ENCODE assay signal across 8 mouse cellular contexts in the genomic region with DNA sequence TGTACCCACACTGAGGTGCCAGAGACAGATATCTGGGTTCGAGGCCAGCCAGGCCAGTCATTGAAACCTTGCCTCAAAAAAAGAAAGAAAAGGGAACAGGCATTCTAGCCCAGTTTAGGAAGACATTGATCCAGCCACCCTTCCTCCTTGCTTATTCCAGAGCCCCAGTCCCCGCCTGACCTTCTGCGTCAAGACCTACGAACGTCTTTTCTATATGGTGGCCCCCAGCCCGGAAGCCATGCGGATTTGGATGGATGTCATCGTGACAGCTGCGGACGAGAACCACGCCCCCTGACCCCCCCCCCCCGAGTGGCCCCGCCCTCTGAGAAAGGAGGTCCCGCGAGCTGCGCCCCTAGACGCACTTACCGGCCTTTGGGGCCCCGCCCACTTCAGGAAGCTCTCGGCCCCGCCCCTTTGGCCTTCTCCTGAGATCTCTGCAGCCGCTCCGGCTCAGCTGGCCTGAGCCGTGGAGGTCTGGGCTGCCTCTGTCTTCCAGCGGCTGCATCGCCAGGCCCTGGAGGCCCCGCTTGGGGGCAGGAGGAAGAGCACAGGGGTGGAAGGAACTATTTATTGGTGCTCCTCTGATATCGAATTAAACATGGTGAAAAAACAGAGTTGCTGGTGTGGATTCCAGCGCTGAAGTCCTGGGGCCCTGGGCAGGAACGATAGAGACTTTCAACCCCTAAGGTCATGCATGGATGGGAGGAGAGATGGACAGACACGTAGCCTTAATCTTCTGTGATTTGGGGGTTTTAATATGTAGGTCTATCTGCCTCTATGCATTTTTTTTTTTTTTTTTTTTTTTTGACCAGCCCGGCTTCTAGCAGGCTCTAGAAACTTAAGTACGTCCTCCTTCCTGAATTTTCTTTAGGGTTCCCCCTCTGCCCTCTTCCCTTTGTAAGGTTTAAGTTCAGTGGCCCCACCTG. TPM values are rescaled to one million over a fixed set of nuclear protein-coding genes. Genes with fewer than 3 reads are reported as not detected.
DNase-seq lines count a peak whose midpoint lies in the region; ATAC-seq and TF ChIP-seq lines count a peak whose summit lies in the region.

No protein-coding gene starts in this region.

- peaks cover 17% of the 10 kb centered on the region for H3K4me1 ChIP-seq in ES-Bruce4 (ENCODE audit: control insufficient read depth, insufficient read depth, low read length)
- peaks cover 11% of the 10 kb centered on the region; the same call in 1 of the 2 replicates for H3K4me1 ChIP-seq in forebrain, embryonic 12.5 days

- peak; percentile 53 for DNase-seq in brain, adult 2 months (ENCODE audit: low read depth, low spot score)
- peak; percentile 68 for DNase-seq in heart, postnatal 25 days (ENCODE audit: low spot score)
- DNase-seq in layer of hippocampus, adult 2 months (ENCODE audit: low spot score in 2 of 2), result peak; percentile 23 to 26
- DNase-seq in lung, postnatal 4 days, result peak; percentile 88 to 92
- peak; percentile 91 for DNase-seq in retina, postnatal 1 day
- DNase-seq in urinary bladder, adult 18-20 months (ENCODE audit: low spot score in 2 of 2), result peak; percentile 74 to 75

- intact Hi-C loops in heart, postnatal 25 days (cut with DNase I), result no loop called here

- no peak for TF ChIP-seq EP300 in ES-Bruce4 (IDR thresholded peaks at IDR 0.05; ENCODE audit: insufficient read depth, low read depth, low read length)

- H3K4me3 ChIP-seq in ES-Bruce4 (ENCODE audit: low read depth, low read length), result peak overlapping the region; percentile 31; the same call in 1 of the 2 replicates
- peak overlapping the region; percentile 33 for H3K4me3 ChIP-seq in forebrain, embryonic 12.5 days (replicated peaks)
- peak overlapping the region; percentile 43 for H3K4me3 ChIP-seq in layer of hippocampus, adult 2 months

- no peak overlapping the region for H3K27ac ChIP-seq in ES-Bruce4 (ENCODE audit: insufficient read depth, low read length)
- H3K27ac ChIP-seq in forebrain, embryonic 12.5 days, result no peak overlapping the region
- no peak overlapping the region for H3K27ac ChIP-seq in layer of hippocampus, adult 2 months

- no peak for TF ChIP-seq CTCF in ES-Bruce4 (IDR thresholded peaks at IDR 0.05; ENCODE audit: low read depth, low read length)
- no peak; the same call in 1 of the 2 replicates for TF ChIP-seq CTCF in layer of hippocampus, adult 2 months (conservative IDR thresholded peaks at IDR 0.05)

- no peaks in the 10 kb centered on the region for H3K9me3 ChIP-seq in ES-Bruce4 (replicated peaks; ENCODE audit: control insufficient read depth, insufficient read depth, low read length, poor library complexity, severe bottlenecking)
- H3K9me3 ChIP-seq in forebrain, embryonic 12.5 days, result no peaks in the 10 kb centered on the region

- WGBS in forebrain, embryonic 12.5 days, result 7% methylated on average over 33 of the region's 33 CpGs

- H3K36me3 ChIP-seq in ES-Bruce4 (ENCODE audit: control insufficient read depth, insufficient read depth, low read length, poor library complexity, severe bottlenecking), result no peaks in the 10 kb centered on the region
- no peaks in the 10 kb centered on the region for H3K36me3 ChIP-seq in forebrain, embryonic 12.5 days (replicated peaks)

- peak; percentile 57 for TF ChIP-seq POLR2A in ES-Bruce4 (IDR thresholded peaks at IDR 0.05; ENCODE audit: insufficient read depth, low read length)

- H3K9ac ChIP-seq in ES-Bruce4 (ENCODE audit: low read depth, poor library complexity, severe bottlenecking), result peak overlapping the region; percentile 32; the same call in 1 of the 2 replicates
- peak overlapping the region; percentile 45 for H3K9ac ChIP-seq in forebrain, embryonic 12.5 days

- H3K27me3 ChIP-seq in ES-Bruce4 (ENCODE audit: control insufficient read depth, insufficient read depth, low read length, poor library complexity, severe bottlenecking), result no peaks in the 10 kb centered on the region
- H3K27me3 ChIP-seq in forebrain, embryonic 12.5 days, result peaks cover 18% of the 10 kb centered on the region; the same call in 1 of the 2 replicates

- H3K4me2 ChIP-seq in forebrain, embryonic 12.5 days, result peak overlapping the region; percentile 57

- ATAC-seq in forebrain, embryonic 12.5 days (ENCODE audit: low FRiP score), result peak; percentile 89

RNA-seq across cellular contexts. Expression of gene Lypd3, which starts 7.4 kb away (rescaled TPM):
- 0.48 and 0.81 TPM in 2 replicates for polyA plus RNA-seq in ES-Bruce4 (2011; ENCODE audit: insufficient read depth, insufficient read length, low read depth, missing spikeins)
- polyA plus RNA-seq in forebrain, embryonic 12.5 days (2016; fragmentation: Nextera tagmentation; extraction: Ambion mirVana), result 0.42 and 0.56 TPM in 2 replicates
- total RNA-seq in heart, postnatal 25 days (2021), result not detected
- under 1 TPM; 0.51 to 0.56 TPM for total RNA-seq in layer of hippocampus, adult 2 months (2021)

RNA-seq across cellular contexts. Expression of gene Phldb3, which starts 18.4 kb away (rescaled TPM):
- 5.6 and 7.1 TPM in 2 replicates for polyA plus RNA-seq in ES-Bruce4 (2011; ENCODE audit: insufficient read depth, insufficient read length, low read depth, missing spikeins)
- not detected in 2 replicates for polyA plus RNA-seq in forebrain, embryonic 12.5 days (2016; fragmentation: Nextera tagmentation; extraction: Ambion mirVana)
- under 1 TPM; 0.50 to 0.57 TPM for total RNA-seq in heart, postnatal 25 days (2021)
- total RNA-seq in layer of hippocampus, adult 2 months (2021), result under 1 TPM in 1 of 2 experiments, not detected in 1; 0.22 TPM

RNA-seq across cellular contexts. Expression of gene Zfp575, which starts 41.5 kb away (rescaled TPM):
- 0.88 and 1.4 TPM in 2 replicates for polyA plus RNA-seq in ES-Bruce4 (2011; ENCODE audit: insufficient read depth, insufficient read length, low read depth, missing spikeins)
- 3.1 and 3.5 TPM in 2 replicates for polyA plus RNA-seq in forebrain, embryonic 12.5 days (2016; fragmentation: Nextera tagmentation; extraction: Ambion mirVana)
- under 1 TPM; 0.08 to 0.17 TPM for total RNA-seq in heart, postnatal 25 days (2021)
- total RNA-seq in layer of hippocampus, adult 2 months (2021), result 1 to 10 TPM; 5.2 to 6.7 TPM

RNA-seq across cellular contexts. Expression of gene Ethe1, which starts 41.6 kb away (rescaled TPM):
- 13.4 and 15.5 TPM in 2 replicates for polyA plus RNA-seq in ES-Bruce4 (2011; ENCODE audit: insufficient read depth, insufficient read length, low read depth, missing spikeins)
- 15.3 and 15.7 TPM in 2 replicates for polyA plus RNA-seq in forebrain, embryonic 12.5 days (2016; fragmentation: Nextera tagmentation; extraction: Ambion mirVana)
- 10 to 100 TPM; 44.6 to 49.1 TPM for total RNA-seq in heart, postnatal 25 days (2021)
- 10 to 100 TPM; 10.1 to 11.0 TPM for total RNA-seq in layer of hippocampus, adult 2 months (2021)

RNA-seq across cellular contexts. Expression of gene Tex101, which starts 47.5 kb away (rescaled TPM):
- 0.85 and 1.5 TPM in 2 replicates for polyA plus RNA-seq in ES-Bruce4 (2011; ENCODE audit: insufficient read depth, insufficient read length, low read depth, missing spikeins)
- polyA plus RNA-seq in forebrain, embryonic 12.5 days (2016; fragmentation: Nextera tagmentation; extraction: Ambion mirVana), result not detected in 2 replicates
- not detected for total RNA-seq in heart, postnatal 25 days (2021)
- not detected for total RNA-seq in layer of hippocampus, adult 2 months (2021)

Comparison
In these comparisons a context has a peak if more than half of its experiments do, and no peak if none do; other contexts are left out.
1. DNase-seq: peak in every context shown above with its lines; median percentile 91 in retina, postnatal 1 day; 90 in lung, postnatal 4 days; 74 in urinary bladder, adult 18-20 months; 68 in heart, postnatal 25 days; 53 in brain, adult 2 months; 24 in layer of hippocampus, adult 2 months.
2. RNA of gene Zfp575, which starts 41.5 kb away (total RNA-seq): 5.2 to 6.7 TPM in layer of hippocampus, adult 2 months; 0.08 to 0.17 TPM in heart, postnatal 25 days; every median in the first group is over 4 times any median in the second.
3. Peak in every context shown above with its lines, with median percentiles within 50 percentile points of each other: H3K4me3 ChIP-seq.